Mouse (Mus musculus): ENCODE data around the gene Styxl1. TPM values are rescaled to one million over a fixed set of nuclear protein-coding genes. Genes with fewer than 3 reads are reported as not detected.

Styxl1 gene
- polyA plus RNA-seq, 1 experiment from 2014 or later, result 0.18 TPM

GRCm38 (mm10) chr5:135761881-135762280, 16.3 kb downstream of the Styxl1 start:
- no peak overlapping the region for H3K4me3 ChIP-seq
- peaks cover 10% of the 10 kb centered on the region for H3K27me3 ChIP-seq
- H3K9me3 ChIP-seq, result no peaks in the 10 kb centered on the region
- no peak overlapping the region for H3K9ac ChIP-seq (replicated peaks)
- H3K27ac ChIP-seq (replicated peaks), result no peak overlapping the region
- WGBS, result 79% methylated on average over 3 of the region's 3 CpGs
- no peak for ATAC-seq (ENCODE audit: low FRiP score, low read depth)
- H3K36me3 ChIP-seq, result no peaks in the 10 kb centered on the region
- H3K4me1 ChIP-seq, result no peaks in the 10 kb centered on the region
- H3K4me2 ChIP-seq (replicated peaks), result no peak overlapping the region

GRCm38 (mm10) chr5:135751595-135751994, 26.6 kb downstream of the Styxl1 start:
- no peak overlapping the region for H3K27ac ChIP-seq (replicated peaks)
- peaks cover 14% of the 10 kb centered on the region for H3K9me3 ChIP-seq
- WGBS, result 79% methylated on average over 2 of the region's 2 CpGs
- H3K9ac ChIP-seq (replicated peaks), result no peak overlapping the region
- H3K27me3 ChIP-seq, result 0 out of 2 replicates have a peak, but pooled peaks cover 9% of the 10 kb centered on the region
- H3K36me3 ChIP-seq, result no peaks in the 10 kb centered on the region
- H3K4me1 ChIP-seq, result no peaks in the 10 kb centered on the region
- no peak for ATAC-seq (ENCODE audit: low FRiP score, low read depth)
- no peak overlapping the region for H3K4me2 ChIP-seq (replicated peaks)
- no peak overlapping the region for H3K4me3 ChIP-seq

GRCm38 (mm10) chr5:135751041-135751440, 27.1 kb downstream of the Styxl1 start:
- no peaks in the 10 kb centered on the region for H3K36me3 ChIP-seq
- 83% methylated on average over 1 of the region's 1 CpGs for WGBS
- H3K9me3 ChIP-seq, result peaks cover 14% of the 10 kb centered on the region
- no peak overlapping the region for H3K27ac ChIP-seq (replicated peaks)
- H3K9ac ChIP-seq (replicated peaks), result no peak overlapping the region
- peaks cover 11% of the 10 kb centered on the region for H3K27me3 ChIP-seq
- no peak for ATAC-seq (ENCODE audit: low FRiP score, low read depth)
- H3K4me2 ChIP-seq (replicated peaks), result no peak overlapping the region
- no peaks in the 10 kb centered on the region for H3K4me1 ChIP-seq
- H3K4me3 ChIP-seq, result no peak overlapping the region

- Histone ChIP-seq H3K4me1 (peaks cover 19% of the 10 kb centered on the region), H3K4me2 (replicated peaks) (peak overlapping the region; percentile 96), H3K27me3 (peaks cover 22% of the 10 kb centered on the region), H3K27ac (replicated peaks) (peak overlapping the region; percentile 58; the same call in 1 of the 2 replicates), H3K36me3 (peaks cover 18% of the 10 kb centered on the region; the same call in 1 of the 2 replicates), H3K9me3 (peaks cover 14% of the 10 kb centered on the region), H3K4me3 (peak overlapping the region; percentile 91), H3K9ac (replicated peaks) (peak overlapping the region; percentile 74)
- no peak; the same call in 1 of the 2 replicates for ATAC-seq (ENCODE audit: low FRiP score, low read depth)
- 30% methylated on average over 12 of the region's 12 CpGs for WGBS
Observed at GRCm38 (mm10) chr5:135744742-135745141, 33.4 kb downstream of the Styxl1 start.

- H3K27ac ChIP-seq (replicated peaks), result peak within 1 kb of the TSS; percentile 58
Observed at GRCm38 (mm10) chr5:135743741-135744609, 34.2 kb downstream of the Styxl1 start, which contains the start of gene Tmem120a. Gene Tmem120a (minus strand): TSS chr5:135744448.

GRCm38 (mm10) chr5:135742941-135743740, 35.0 kb downstream of the Styxl1 start:
- 21% methylated on average over 18 of the region's 18 CpGs for WGBS
- H3K27ac ChIP-seq (replicated peaks), result no peak overlapping the region

More at GRCm38 (mm10) chr5:135743741-135744609, 34.2 kb downstream of the Styxl1 start, which contains the start of gene Tmem120a:
- peaks cover 14% of the 10 kb centered on the region for H3K9me3 ChIP-seq
- ATAC-seq (ENCODE audit: low FRiP score, low read depth), result peak; percentile 96
- peak within 1 kb of the TSS; percentile 96 for H3K4me2 ChIP-seq (replicated peaks)
- peaks cover 19% of the 10 kb centered on the region for H3K4me1 ChIP-seq
- peaks cover 18% of the 10 kb centered on the region; the same call in 1 of the 2 replicates for H3K36me3 ChIP-seq
- H3K27me3 ChIP-seq, result peaks cover 21% of the 10 kb centered on the region
- whole genome bisulfite sequencing, result 1% methylated on average over 60 of the region's 60 CpGs
- peak within 1 kb of the TSS; percentile 74 for H3K9ac ChIP-seq (replicated peaks)
- H3K4me3 ChIP-seq, result peak within 1 kb of the TSS; percentile 91

GRCm38 (mm10) chr5:135742156-135742555, 36.0 kb downstream of the Styxl1 start:
- no peak for ATAC-seq (ENCODE audit: low FRiP score, low read depth)
- H3K4me3 ChIP-seq, result no peak overlapping the region
- H3K9me3 ChIP-seq, result peaks cover 2% of the 10 kb centered on the region; the same call in 1 of the 2 replicates
- H3K9ac ChIP-seq (replicated peaks), result no peak overlapping the region
- no peak overlapping the region for H3K4me2 ChIP-seq (replicated peaks)
- peaks cover 19% of the 10 kb centered on the region for H3K4me1 ChIP-seq
- H3K27me3 ChIP-seq, result peaks cover 16% of the 10 kb centered on the region
- peaks cover 30% of the 10 kb centered on the region for H3K36me3 ChIP-seq
- H3K27ac ChIP-seq (replicated peaks), result no peak overlapping the region
- 76% methylated on average over 10 of the region's 10 CpGs for WGBS

More at GRCm38 (mm10) chr5:135742941-135743740, 35.0 kb downstream of the Styxl1 start:
- Histone ChIP-seq H3K4me3 (peak overlapping the region; percentile 91), H3K4me2 (replicated peaks) (peak overlapping the region; percentile 96), H3K9me3 (peaks cover 9% of the 10 kb centered on the region; the same call in 1 of the 2 replicates), H3K27me3 (peaks cover 21% of the 10 kb centered on the region), H3K36me3 (peaks cover 21% of the 10 kb centered on the region), H3K9ac (replicated peaks) (peak overlapping the region; percentile 74), H3K4me1 (peaks cover 19% of the 10 kb centered on the region)
- peak; percentile 34; the same call in 1 of the 2 replicates for ATAC-seq (ENCODE audit: low FRiP score, low read depth)

GRCm38 (mm10) chr5:135738266-135738665, 39.9 kb downstream of the Styxl1 start:
- no peak overlapping the region for H3K9ac ChIP-seq (replicated peaks)
- no peak overlapping the region for H3K4me2 ChIP-seq (replicated peaks)
- H3K27ac ChIP-seq (replicated peaks), result no peak overlapping the region
- no peaks in the 10 kb centered on the region for H3K27me3 ChIP-seq
- 33% methylated on average over 6 of the region's 6 CpGs for WGBS
- 0 out of 2 replicates have a peak, but pooled peaks cover 3% of the 10 kb centered on the region for H3K9me3 ChIP-seq
- peaks cover 69% of the 10 kb centered on the region for H3K36me3 ChIP-seq
- ATAC-seq (ENCODE audit: low FRiP score, low read depth), result no peak
- peaks cover 12% of the 10 kb centered on the region for H3K4me1 ChIP-seq
- H3K4me3 ChIP-seq, result no peak overlapping the region

- Histone ChIP-seq H3K9me3 (0 out of 2 replicates have a peak, but pooled peaks cover 3% of the 10 kb centered on the region), H3K4me3 (no peak overlapping the region), H3K27me3 (no peaks in the 10 kb centered on the region), H3K9ac (replicated peaks) (no peak overlapping the region), H3K27ac (replicated peaks) (no peak overlapping the region), H3K36me3 (peaks cover 80% of the 10 kb centered on the region), H3K4me2 (replicated peaks) (no peak overlapping the region), H3K4me1 (0 out of 2 replicates have a peak, but pooled peaks cover under 1% of the 10 kb centered on the region)
- WGBS, result 79% methylated on average over 7 of the region's 7 CpGs
- no peak for ATAC-seq (ENCODE audit: low FRiP score, low read depth)
Observed at GRCm38 (mm10) chr5:135737154-135737553, 41.0 kb downstream of the Styxl1 start.

- 94% methylated on average over 16 of the region's 16 CpGs for WGBS
Observed at GRCm38 (mm10) chr5:135736544-135736943, 41.6 kb downstream of the Styxl1 start.

GRCm38 (mm10) chr5:135735741-135736140, 42.4 kb downstream of the Styxl1 start:
- WGBS, result 94% methylated on average over 13 of the region's 13 CpGs
- peaks cover 82% of the 10 kb centered on the region for H3K36me3 ChIP-seq
- no peak overlapping the region for H3K9ac ChIP-seq (replicated peaks)
- 0 out of 2 replicates have a peak, but pooled peaks cover 3% of the 10 kb centered on the region for H3K9me3 ChIP-seq
- no peak overlapping the region for H3K27ac ChIP-seq (replicated peaks)
- no peaks in the 10 kb centered on the region for H3K4me1 ChIP-seq
- no peak overlapping the region for H3K4me2 ChIP-seq (replicated peaks)
- ATAC-seq (ENCODE audit: low FRiP score, low read depth), result no peak
- no peak overlapping the region for H3K4me3 ChIP-seq
- no peaks in the 10 kb centered on the region for H3K27me3 ChIP-seq

More at GRCm38 (mm10) chr5:135736544-135736943, 41.6 kb downstream of the Styxl1 start:
- Histone ChIP-seq H3K36me3 (peaks cover 82% of the 10 kb centered on the region), H3K27ac (replicated peaks) (no peak overlapping the region), H3K9ac (replicated peaks) (no peak overlapping the region), H3K4me2 (replicated peaks) (no peak overlapping the region), H3K9me3 (0 out of 2 replicates have a peak, but pooled peaks cover 3% of the 10 kb centered on the region), H3K27me3 (no peaks in the 10 kb centered on the region), H3K4me1 (no peaks in the 10 kb centered on the region), H3K4me3 (no peak overlapping the region)
- no peak for ATAC-seq (ENCODE audit: low FRiP score, low read depth)
